In genomic region chr19:37176879-37177462, GRCm38 (mm10) we compare ENCODE assay signal across 10 mouse cellular contexts. TPM values are rescaled to one million over a fixed set of nuclear protein-coding genes. Genes with fewer than 3 reads are reported as not detected.
A peak's percentile ranks its signal among the peaks of the same experiment; 100 is the strongest.
DNase-seq lines count a peak whose midpoint lies in the region; ATAC-seq and TF ChIP-seq lines count a peak whose summit lies in the region.
"Had no signal": no experiment of that assay in that cellular context is flagged by ENCODE, and none has a peak within 500 bp of the region (broad histone marks: within the 10 kb centered on the region; RNA-seq: fewer than 3 reads in every experiment).

No protein-coding gene starts in this region.

- H3K36me3 ChIP-seq in heart, embryonic 13.5 days: no peaks in the 10 kb centered on the region
- peaks cover 11% of the 10 kb centered on the region for H3K36me3 ChIP-seq in liver, embryonic 15.5 days (replicated peaks)
- no peaks in the 10 kb centered on the region for H3K36me3 ChIP-seq in thymus, adult 2 months (ENCODE audit: control insufficient read depth, insufficient read depth, low read length)

- DNase-seq in gastrocnemius, adult 2 months: no peak
- no peak for DNase-seq in gastrocnemius, postnatal 10 days
- DNase-seq in adipocyte (ENCODE audit: low spot score): peak; percentile 23
- no peak for DNase-seq in left cerebral cortex, postnatal 36 days (ENCODE audit: low spot score in 2 of 2)
- no peak for DNase-seq in frontal cortex, adult 2 months (ENCODE audit: extremely low spot score in 1 of 2, low spot score in 1 of 2)
- no peak for DNase-seq in thymus, adult 2 months
- DNase-seq: layer of hippocampus, adult 9-11 months; spleen, adult 18-20 months had no signal

- H3K27ac ChIP-seq in gastrocnemius, adult 2 months: peak overlapping the region; percentile 98
- peak overlapping the region; percentile 96 for H3K27ac ChIP-seq in heart, embryonic 13.5 days (replicated peaks)
- H3K27ac ChIP-seq in liver, embryonic 15.5 days (replicated peaks): no peak overlapping the region
- no peak overlapping the region for H3K27ac ChIP-seq in thymus, adult 2 months (ENCODE audit: control insufficient read depth, insufficient read depth, low read length)

- no peak for ATAC-seq in heart, embryonic 13.5 days (ENCODE audit: extremely low read depth, insufficient number of reproducible peaks, low FRiP score, low TSS enrichment)
- no peak for ATAC-seq in liver, embryonic 15.5 days (ENCODE audit: insufficient read depth)

- no peaks in the 10 kb centered on the region for H3K9me3 ChIP-seq in heart, embryonic 13.5 days
- H3K9me3 ChIP-seq in liver, embryonic 15.5 days (replicated peaks): no peaks in the 10 kb centered on the region

- peak overlapping the region; percentile 72 for H3K9ac ChIP-seq in heart, embryonic 13.5 days
- no peak overlapping the region for H3K9ac ChIP-seq in liver, embryonic 15.5 days

- intact Hi-C loops in gastrocnemius, adult 2 months (cut with DNase I): loop anchor here (2.0 kb wide), 1 partner anchor 100 kb away; no protein-coding TSS in a partner anchor
- intact Hi-C loops in left cerebral cortex, postnatal 36 days (cut with DNase I): no loop called here

- peaks cover 14% of the 10 kb centered on the region for H3K27me3 ChIP-seq in heart, embryonic 13.5 days (replicated peaks)
- peaks cover 52% of the 10 kb centered on the region for H3K27me3 ChIP-seq in liver, embryonic 15.5 days
- H3K27me3 ChIP-seq in thymus, adult 2 months (ENCODE audit: control insufficient read depth, insufficient read depth, low read length): peaks cover 15% of the 10 kb centered on the region

- H3K4me3 ChIP-seq in gastrocnemius, adult 2 months: peak overlapping the region; percentile 92
- peak overlapping the region; percentile 83 for H3K4me3 ChIP-seq in heart, embryonic 13.5 days
- H3K4me3 ChIP-seq in liver, embryonic 15.5 days (replicated peaks): no peak overlapping the region
- no peak overlapping the region for H3K4me3 ChIP-seq in thymus, adult 2 months (ENCODE audit: control insufficient read depth, insufficient read depth, low read length)

- H3K4me1 ChIP-seq in heart, embryonic 13.5 days: peaks cover 20% of the 10 kb centered on the region
- peaks cover 77% of the 10 kb centered on the region for H3K4me1 ChIP-seq in liver, embryonic 15.5 days (replicated peaks)
- H3K4me1 ChIP-seq in thymus, adult 2 months (replicated peaks; ENCODE audit: control insufficient read depth, insufficient read depth, low read length): no peaks in the 10 kb centered on the region; the same call in 1 of the 2 replicates

- TF ChIP-seq CTCF in gastrocnemius, adult 2 months (IDR thresholded peaks at IDR 0.05): no peak
- TF ChIP-seq CTCF in thymus, adult 2 months (IDR thresholded peaks at IDR 0.05; ENCODE audit: borderline replicate concordance, control insufficient read depth, extremely low read depth, insufficient read depth, low read length, poor library complexity): no peak

- no peak for TF ChIP-seq POLR2A in thymus, adult 2 months (IDR thresholded peaks at IDR 0.05; ENCODE audit: control insufficient read depth, extremely low read depth, insufficient read depth, low read length, poor library complexity)

- H3K4me2 ChIP-seq in heart, embryonic 13.5 days: peak overlapping the region; percentile 97
- H3K4me2 ChIP-seq in liver, embryonic 15.5 days: peak overlapping the region; percentile 13

- 25% methylated on average over 4 of the region's 4 CpGs for WGBS in heart, embryonic 13.5 days
- WGBS in liver, embryonic 15.5 days (ENCODE audit: insufficient replicate concordance): 38% methylated on average over 4 of the region's 4 CpGs
- WGBS in thymus, adult 2 months: 61% methylated on average over 4 of the region's 4 CpGs

RNA-seq across cellular contexts. Expression of gene March5, which starts 30.4 kb away (rescaled TPM):
- 10 to 100 TPM; 72.5 to 84.7 TPM for total RNA-seq in gastrocnemius, adult 2 months (2021)
- 10 to 100 TPM; 56.7 to 66.6 TPM for total RNA-seq in gastrocnemius, postnatal 10 days (2021)
- polyA plus RNA-seq in heart, embryonic 13.5 days (2015; fragmentation: Nextera tagmentation; extraction: Ambion mirVana): 76.9 and 83.7 TPM in 2 replicates
- 159 and 162 TPM in 2 replicates for polyA plus RNA-seq in liver, embryonic 15.5 days (2015; fragmentation: Nextera tagmentation; extraction: Ambion mirVana)
- 10 to 100 TPM; 90.5 to 93.5 TPM for total RNA-seq in left cerebral cortex, postnatal 36 days (2021)
- 67.7 and 70.6 TPM in 2 replicates for polyA plus RNA-seq in frontal cortex, adult 2 months (2012; rRNA removed)
- polyA plus RNA-seq in thymus, adult 2 months (2012; rRNA removed): 34.4 and 55.9 TPM in 2 replicates

RNA-seq across cellular contexts. Expression of gene Cpeb3, which starts 31.4 kb away (rescaled TPM):
- 10 to 100 TPM; 56.0 to 64.8 TPM for total RNA-seq in gastrocnemius, adult 2 months (2021)
- 10 to 100 TPM; 30.4 to 32.3 TPM for total RNA-seq in gastrocnemius, postnatal 10 days (2021)
- 6.5 and 7.9 TPM in 2 replicates for polyA plus RNA-seq in heart, embryonic 13.5 days (2015; fragmentation: Nextera tagmentation; extraction: Ambion mirVana)
- 3.3 and 4.8 TPM in 2 replicates for polyA plus RNA-seq in liver, embryonic 15.5 days (2015; fragmentation: Nextera tagmentation; extraction: Ambion mirVana)
- total RNA-seq in left cerebral cortex, postnatal 36 days (2021): 100 to 1,000 TPM in 1 of 2 experiments, 10 to 100 TPM in 1; 79.8 to 104 TPM
- 35.2 and 39.6 TPM in 2 replicates for polyA plus RNA-seq in frontal cortex, adult 2 months (2012; rRNA removed)
- 3.5 and 3.8 TPM in 2 replicates for polyA plus RNA-seq in thymus, adult 2 months (2012; rRNA removed)

Comparison
In these comparisons a context has a peak if more than half of its experiments do, and no peak if none do; other contexts are left out.
1. H3K27ac ChIP-seq: peak in gastrocnemius, adult 2 months (single experiment) and heart, embryonic 13.5 days (single experiment); none in liver, embryonic 15.5 days (single experiment) and thymus, adult 2 months (single experiment).
2. H3K4me3 ChIP-seq: peak in gastrocnemius, adult 2 months (single experiment) and heart, embryonic 13.5 days (single experiment); none in liver, embryonic 15.5 days (single experiment) and thymus, adult 2 months (single experiment).